Mouse (Mus musculus) heart, postnatal 0 days (tissue): ENCODE results near the gene Sh2d4b. TPM values are rescaled to one million over a fixed set of nuclear protein-coding genes. Genes with fewer than 3 reads are reported as not detected.

Experiments used
- ATAC-seq: fragments of 200-750 bp; cut with Nextera tagmentation; 2 replicates; pipeline ENCODE4 v1.8.0; 2017; ENCODE audit warnings: low read depth, moderate number of reproducible peaks, moderate library complexity; ENCODE audit not compliant: insufficient read depth
- DNase-seq: peaks from one replicate; pipeline ENCODE4 v3.0.0-alpha.2; 2016; ENCODE audit warnings: low spot score
- H3K27ac ChIP-seq: fragments of 300-500 bp; sonication (generic); 2 replicates; pipeline ENCODE4 v1.5.1; 2014; ENCODE audit warnings: low read depth, mild to moderate bottlenecking
- H3K27me3 ChIP-seq: fragments of 300-500 bp; sonication (generic); 2 replicates; pipeline ENCODE4 v1.6.1; 2014; ENCODE audit warnings: low read length, mixed read lengths; ENCODE audit not compliant: control insufficient read depth, insufficient read depth
- H3K36me3 ChIP-seq: fragments of 300-500 bp; sonication (generic); replicated peaks from 2 replicates; pipeline ENCODE4 v1.6.1; 2014; ENCODE audit warnings: low read length, mixed read lengths; ENCODE audit not compliant: control insufficient read depth, insufficient read depth
- H3K4me1 ChIP-seq: fragments of 300-500 bp; sonication (generic); 2 replicates; pipeline ENCODE4 v1.6.1; 2014; ENCODE audit warnings: antibody characterized with exemption; ENCODE audit not compliant: control insufficient read depth, insufficient read depth
- H3K4me2 ChIP-seq: fragments of 300-500 bp; sonication (generic); 2 replicates; pipeline ENCODE4 v1.6.1; 2014; ENCODE audit warnings: low read depth, mild to moderate bottlenecking, low read length, moderate library complexity
- H3K4me3 ChIP-seq: fragments of 300-500 bp; sonication (generic); 2 replicates; pipeline ENCODE4 v1.5.1; 2014; ENCODE audit warnings: low read depth, low read length
- H3K9ac ChIP-seq: fragments of 300-500 bp; sonication (generic); replicated peaks from 2 replicates; pipeline ENCODE4 v1.6.1; 2014; ENCODE audit warnings: low read depth, low read length, mixed read lengths
- H3K9me3 ChIP-seq: fragments of 300-500 bp; sonication (generic); replicated peaks from 2 replicates; pipeline ENCODE4 v1.6.1; 2016; ENCODE audit warnings: low read length; ENCODE audit not compliant: control insufficient read depth
- CTCF ChIP-seq: IDR thresholded peaks from 2 replicates; pipeline ENCODE4 v1.5.1; 2016; ENCODE audit warnings: antibody characterized with exemption, control low read depth, low read depth
- EP300 ChIP-seq: IDR thresholded peaks from 2 replicates; pipeline ENCODE4 v1.6.1; 2016; ENCODE audit warnings: antibody characterized with exemption, low read depth
- WGBS: fragments of 180-500 bp; shearing (Covaris S2); extraction: QIAGEN DNeasy Blood & Tissue Kit; methylation state at CpG from one replicate; pipeline ENCODE4 v1.1.7; 2014; 5-methylcytosine and 5-hydroxymethylcytosine counted together
- polyA plus RNA-seq: library from polyadenylated mRNA; unstranded; fragments of >200 nt; fragmentation: Nextera tagmentation; extraction: Ambion mirVana; gene quantifications from 2 replicates; pipeline ENCODE4 v1.2.1, GENCODE M21; 2015
- total RNA-seq: library from RNA; depleted of rRNA; stranded (reverse); fragments of >200 nt; gene quantifications from 2 replicates; pipeline ENCODE4 v1.2.3, GENCODE M21; 2014; ENCODE audit warnings: low replicate concordance

The Sh2d4b gene
- total and polyA plus RNA-seq, 2 experiments from 2014 or later: 0.20 to 0.46 TPM

- no peaks in the 10 kb centered on the region for H3K9me3 ChIP-seq
- no peak overlapping the region for H3K4me3 ChIP-seq
- H3K4me2 ChIP-seq: no peak overlapping the region
- H3K9ac ChIP-seq: no peak overlapping the region
- DNase-seq (no peak), ATAC-seq (no peak)
- no peaks in the 10 kb centered on the region for H3K36me3 ChIP-seq
- no peaks in the 10 kb centered on the region for H3K4me1 ChIP-seq
- TF ChIP-seq EP300: no peak
- TF ChIP-seq CTCF: no peak
- no peak overlapping the region for H3K27ac ChIP-seq
- H3K27me3 ChIP-seq: no peaks in the 10 kb centered on the region
- WGBS: 63% methylated on average over 3 of the region's 3 CpGs
These were observed 22.5 kb downstream of the Sh2d4b start for GRCm38 (mm10) chr14:40870598-40870997.

- no peak for ATAC-seq
- Histone ChIP-seq H3K4me1 (no peaks in the 10 kb centered on the region), H3K4me2 (no peak overlapping the region), H3K27me3 (no peaks in the 10 kb centered on the region), H3K4me3 (no peak overlapping the region), H3K36me3 (no peaks in the 10 kb centered on the region), H3K9me3 (no peaks in the 10 kb centered on the region), H3K9ac (no peak overlapping the region), H3K27ac (no peak overlapping the region)
- no peak for TF ChIP-seq EP300
- no peak for TF ChIP-seq CTCF
- no peak for DNase-seq
- WGBS: 68% methylated on average over 6 of the region's 6 CpGs
These were observed 28.1 kb downstream of the Sh2d4b start for GRCm38 (mm10) chr14:40864811-40865514.

GRCm38 (mm10) chr14:40863659-40864058, 29.4 kb downstream of the Sh2d4b start:
- no peak for TF ChIP-seq EP300
- TF ChIP-seq CTCF: no peak
- 54% methylated on average over 3 of the region's 3 CpGs for whole genome bisulfite sequencing
- H3K4me3 ChIP-seq: no peak overlapping the region
- no peak overlapping the region for H3K9ac ChIP-seq
- H3K4me1 ChIP-seq: no peaks in the 10 kb centered on the region
- DNase-seq (no peak), ATAC-seq (no peak)
- H3K4me2 ChIP-seq: no peak overlapping the region
- H3K9me3 ChIP-seq: no peaks in the 10 kb centered on the region
- H3K36me3 ChIP-seq: no peaks in the 10 kb centered on the region
- H3K27ac ChIP-seq: no peak overlapping the region
- H3K27me3 ChIP-seq: no peaks in the 10 kb centered on the region

GRCm38 (mm10) chr14:40863022-40863421, 30.0 kb downstream of the Sh2d4b start:
- no peaks in the 10 kb centered on the region for H3K9me3 ChIP-seq
- no peak overlapping the region for H3K4me3 ChIP-seq
- ATAC-seq: no peak
- H3K36me3 ChIP-seq: no peaks in the 10 kb centered on the region
- no peak overlapping the region for H3K4me2 ChIP-seq
- no peaks in the 10 kb centered on the region for H3K4me1 ChIP-seq
- no peak overlapping the region for H3K27ac ChIP-seq
- no peak for TF ChIP-seq CTCF
- TF ChIP-seq EP300: no peak
- DNase-seq: no peak
- no peak overlapping the region for H3K9ac ChIP-seq
- H3K27me3 ChIP-seq: no peaks in the 10 kb centered on the region

- no peaks in the 10 kb centered on the region for H3K27me3 ChIP-seq
- H3K9ac ChIP-seq: no peak overlapping the region
- no peak overlapping the region for H3K4me2 ChIP-seq
- 46% methylated on average over 5 of the region's 5 CpGs for WGBS
- no peak for TF ChIP-seq CTCF
- TF ChIP-seq EP300: no peak
- ATAC-seq (no peak), DNase-seq (no peak)
- no peak overlapping the region for H3K4me3 ChIP-seq
- no peaks in the 10 kb centered on the region for H3K9me3 ChIP-seq
- H3K4me1 ChIP-seq: no peaks in the 10 kb centered on the region
- no peak overlapping the region for H3K27ac ChIP-seq
- no peaks in the 10 kb centered on the region for H3K36me3 ChIP-seq
These were observed 40.1 kb downstream of the Sh2d4b start for GRCm38 (mm10) chr14:40852978-40853377.

GRCm38 (mm10) chr14:40837397-40837796, 55.7 kb downstream of the Sh2d4b start:
- Histone ChIP-seq H3K9ac (no peak overlapping the region), H3K4me2 (no peak overlapping the region), H3K4me3 (no peak overlapping the region), H3K9me3 (no peaks in the 10 kb centered on the region), H3K27ac (no peak overlapping the region), H3K4me1 (no peaks in the 10 kb centered on the region), H3K27me3 (no peaks in the 10 kb centered on the region), H3K36me3 (no peaks in the 10 kb centered on the region)
- TF ChIP-seq CTCF (no peak), EP300 (no peak)
- ATAC-seq: no peak
- no peak for DNase-seq
